Mouse (Mus musculus): ENCODE measurements at regions not wholly inside any gene's neighbourhood (a gene's known extent, or its start where the extent isn't known, plus 50 kb on each side); places are given as distances from the start of the nearest gene placed in this dataset.
"Not testable (repeated sequence)": the region's sequence is repeated elsewhere in the genome, so short reads cannot be mapped to it uniquely, and the experiment has no call there.

GRCm38 (mm10) chr14:19080001-19080400 lies 185.9 kb upstream of the Ube2e2 start:
- in situ Hi-C loops (cut with MboI, MseI): not testable (repeated sequence)

GRCm38 (mm10) chr14:19041984-19042760 lies 148.1 kb upstream of the Ube2e2 start:
- in situ Hi-C loops (cut with MboI, MseI): no loop called here

- in situ Hi-C loops (cut with MboI, MseI): loop anchor here (25.0 kb wide), 2 partner anchors 508 to 658 kb away; no protein-coding TSS in a partner anchor
These were observed 126.0 kb upstream of the Ube2e2 start for GRCm38 (mm10) chr14:19020102-19020501.

GRCm38 (mm10) chr14:19015406-19015805 lies 121.3 kb upstream of the Ube2e2 start:
- in situ Hi-C loops (cut with MboI, MseI): loop anchor here (25.0 kb wide), 2 partner anchors 503 to 653 kb away; no protein-coding TSS in a partner anchor

GRCm38 (mm10) chr14:19013558-19013957 lies 119.5 kb upstream of the Ube2e2 start:
- in situ Hi-C loops (cut with MboI, MseI): loop anchor here (25.0 kb wide), 2 partner anchors 501 to 651 kb away; no protein-coding TSS in a partner anchor

- in situ Hi-C loops (cut with MboI, MseI): no loop called here
These were observed 89.8 kb upstream of the Ube2e2 start for GRCm38 (mm10) chr14:18983901-18984300.

- in situ Hi-C loops (cut with MboI, MseI): no loop called here
These were observed 69.8 kb upstream of the Ube2e2 start for GRCm38 (mm10) chr14:18963864-18964263.

- in situ Hi-C loops (cut with MboI, MseI): no loop called here
These were observed 69.2 kb upstream of the Ube2e2 start for GRCm38 (mm10) chr14:18963287-18963686.
